Mouse (Mus musculus) limb, embryonic 13.5 days (tissue): ENCODE measurements around the gene Mast4. TPM values are rescaled to one million over a fixed set of nuclear protein-coding genes. Genes with fewer than 3 reads are reported as not detected.
"Not testable (repeated sequence)": the region's sequence is repeated elsewhere in the genome, so short reads cannot be mapped to it uniquely, and the experiment has no call there.

Experiments
- ATAC-seq: fragments of 200-750 bp; cut with Nextera tagmentation; 2 replicates; pipeline ENCODE4 v1.8.0; 2017; ENCODE audit warnings: low read depth, moderate number of reproducible peaks, moderate TSS enrichment; ENCODE audit not compliant: low FRiP score
- H3K27ac ChIP-seq: fragments of 300-500 bp; sonication (generic); 2 replicates; pipeline ENCODE4 v1.5.1; 2015; ENCODE audit warnings: inconsistent platforms, mild to moderate bottlenecking, moderate library complexity
- H3K27me3 ChIP-seq: fragments of 300-500 bp; sonication (generic); 2 replicates; pipeline ENCODE4 v1.6.1; 2015; ENCODE audit warnings: mild to moderate bottlenecking, inconsistent platforms
- H3K36me3 ChIP-seq: fragments of 300-500 bp; sonication (generic); 2 replicates; pipeline ENCODE4 v1.6.1; 2015; ENCODE audit warnings: inconsistent platforms, mild to moderate bottlenecking, moderate library complexity
- H3K4me1 ChIP-seq: fragments of 300-500 bp; sonication (generic); 2 replicates; pipeline ENCODE4 v1.6.1; 2015; ENCODE audit warnings: inconsistent platforms
- H3K4me2 ChIP-seq: fragments of 300-500 bp; sonication (generic); replicated peaks from 2 replicates; pipeline ENCODE4 v1.6.1; 2015; ENCODE audit warnings: inconsistent platforms, mild to moderate bottlenecking, moderate library complexity
- H3K4me3 ChIP-seq: fragments of 300-500 bp; sonication (generic); 2 replicates; pipeline ENCODE4 v1.5.1; 2015; ENCODE audit warnings: moderate library complexity, mild to moderate bottlenecking, inconsistent platforms
- H3K9ac ChIP-seq: fragments of 300-500 bp; sonication (generic); 2 replicates; pipeline ENCODE4 v1.6.1; 2015; ENCODE audit warnings: mild to moderate bottlenecking, inconsistent platforms
- H3K9me3 ChIP-seq: fragments of 300-500 bp; sonication (generic); 2 replicates; pipeline ENCODE4 v1.6.1; 2016; ENCODE audit warnings: inconsistent platforms
- WGBS: fragments of 180-500 bp; shearing (Covaris S2); methylation state at CpG from one replicate; pipeline ENCODE4 v1.1.7; 2015; 5-methylcytosine and 5-hydroxymethylcytosine counted together
- polyA plus RNA-seq: library from polyadenylated mRNA; unstranded; fragments of >200 nt; fragmentation: Nextera tagmentation; extraction: Ambion mirVana; gene quantifications from 2 replicates; pipeline ENCODE4 v1.2.1, GENCODE M21; 2015

The Mast4 gene
- polyA plus RNA-seq, 1 experiment from 2014 or later = 23.2 TPM

DNA sequence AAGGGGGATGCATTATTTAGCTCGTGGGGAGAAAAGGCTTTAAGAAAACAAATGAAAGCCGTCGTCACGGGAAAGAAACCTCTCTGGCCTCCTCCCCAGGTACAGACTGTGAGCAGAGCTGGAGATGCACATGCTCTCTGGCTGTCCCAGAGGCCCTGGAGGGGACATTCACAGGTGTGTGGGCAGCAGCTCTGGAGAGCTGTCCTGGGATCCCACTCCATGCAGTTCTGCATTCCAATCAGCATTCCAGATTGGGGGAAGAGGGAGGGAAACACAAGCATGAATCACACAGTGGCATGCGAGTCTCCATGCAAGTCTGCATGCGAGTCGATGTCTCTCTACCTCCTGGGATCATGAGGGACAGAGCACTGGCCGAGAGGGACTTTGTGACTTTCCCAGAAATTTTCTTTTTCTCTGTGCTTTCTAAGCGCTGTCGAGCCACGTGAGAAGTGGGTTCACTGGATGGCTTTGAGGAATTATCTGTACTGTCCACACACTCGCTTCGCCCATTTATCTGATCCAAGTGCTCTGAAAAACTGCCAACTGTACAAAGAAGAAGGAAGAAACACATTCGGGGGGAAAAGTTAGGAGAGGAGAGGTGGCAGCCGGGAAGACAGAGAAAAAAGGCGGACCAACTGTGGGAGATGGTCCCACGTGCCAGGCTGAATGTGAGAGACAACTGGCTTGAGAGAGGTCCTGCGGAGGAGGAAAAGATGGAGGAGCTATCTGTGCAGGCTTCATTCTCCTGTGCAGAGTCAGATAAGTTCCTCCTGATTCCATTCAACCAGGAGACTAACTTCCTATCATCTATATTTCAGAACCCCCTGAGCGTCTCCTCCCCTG, 580.4 kb downstream of the Mast4 start:
- H3K36me3 ChIP-seq = peaks cover 49% of the 10 kb centered on the region
- no peak overlapping the region for H3K9ac ChIP-seq
- no peaks in the 10 kb centered on the region for H3K27me3 ChIP-seq
- no peaks in the 10 kb centered on the region for H3K9me3 ChIP-seq
- no peak overlapping the region for H3K27ac ChIP-seq
- ATAC-seq = no peak
- H3K4me2 ChIP-seq = no peak overlapping the region
- WGBS = 85% methylated on average over 19 of the region's 19 CpGs
- H3K4me1 ChIP-seq = peaks cover 3% of the 10 kb centered on the region
- no peak overlapping the region for H3K4me3 ChIP-seq

DNA sequence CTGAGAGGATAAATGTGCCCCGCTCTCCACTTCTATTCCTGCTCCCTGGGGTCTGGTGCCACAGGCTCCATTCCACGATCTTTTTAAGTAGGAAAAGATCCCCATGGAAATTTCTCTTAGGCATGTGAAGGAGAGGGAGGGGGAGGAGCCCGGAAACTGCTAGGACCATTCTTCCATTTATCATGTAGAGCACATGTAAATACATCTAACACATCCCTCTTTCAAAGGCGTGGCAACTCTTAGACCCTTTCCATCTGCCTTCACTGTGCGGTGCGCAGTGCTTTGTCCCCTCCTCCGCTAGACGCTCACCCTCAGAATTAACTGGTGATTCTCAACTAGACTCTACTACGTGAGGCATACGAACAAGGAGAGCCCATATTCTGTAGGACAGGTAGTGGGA, 584.4 kb downstream of the Mast4 start:
- WGBS = 90% methylated on average over 10 of the region's 10 CpGs
- peaks cover 40% of the 10 kb centered on the region for H3K36me3 ChIP-seq
- H3K4me1 ChIP-seq = peaks cover 3% of the 10 kb centered on the region
- H3K9ac ChIP-seq = no peak overlapping the region
- no peaks in the 10 kb centered on the region for H3K27me3 ChIP-seq
- H3K4me2 ChIP-seq = no peak overlapping the region
- no peak overlapping the region for H3K4me3 ChIP-seq
- no peaks in the 10 kb centered on the region for H3K9me3 ChIP-seq
- ATAC-seq = no peak
- H3K27ac ChIP-seq = no peak overlapping the region

DNA sequence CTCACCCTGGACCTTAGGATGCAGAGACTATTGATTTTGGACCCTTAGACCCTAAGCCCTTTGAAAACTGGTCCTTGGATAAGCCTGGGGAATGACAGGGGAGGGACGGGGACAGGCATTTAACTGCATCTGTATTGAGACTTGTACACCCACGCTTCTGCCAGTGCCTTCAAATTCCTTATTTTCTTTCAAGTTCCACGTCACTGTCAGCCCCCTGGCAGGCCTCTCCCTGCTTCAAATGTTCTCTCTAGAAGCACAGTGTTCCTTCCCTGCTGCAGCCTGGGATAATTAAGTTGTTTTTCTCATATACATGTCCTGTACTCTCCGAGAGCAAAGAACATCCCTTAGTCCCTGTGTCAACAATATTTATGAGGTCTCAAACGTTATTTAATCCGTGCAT, 585.1 kb downstream of the Mast4 start:
- WGBS = 64% methylated on average over 6 of the region's 6 CpGs

DNA sequence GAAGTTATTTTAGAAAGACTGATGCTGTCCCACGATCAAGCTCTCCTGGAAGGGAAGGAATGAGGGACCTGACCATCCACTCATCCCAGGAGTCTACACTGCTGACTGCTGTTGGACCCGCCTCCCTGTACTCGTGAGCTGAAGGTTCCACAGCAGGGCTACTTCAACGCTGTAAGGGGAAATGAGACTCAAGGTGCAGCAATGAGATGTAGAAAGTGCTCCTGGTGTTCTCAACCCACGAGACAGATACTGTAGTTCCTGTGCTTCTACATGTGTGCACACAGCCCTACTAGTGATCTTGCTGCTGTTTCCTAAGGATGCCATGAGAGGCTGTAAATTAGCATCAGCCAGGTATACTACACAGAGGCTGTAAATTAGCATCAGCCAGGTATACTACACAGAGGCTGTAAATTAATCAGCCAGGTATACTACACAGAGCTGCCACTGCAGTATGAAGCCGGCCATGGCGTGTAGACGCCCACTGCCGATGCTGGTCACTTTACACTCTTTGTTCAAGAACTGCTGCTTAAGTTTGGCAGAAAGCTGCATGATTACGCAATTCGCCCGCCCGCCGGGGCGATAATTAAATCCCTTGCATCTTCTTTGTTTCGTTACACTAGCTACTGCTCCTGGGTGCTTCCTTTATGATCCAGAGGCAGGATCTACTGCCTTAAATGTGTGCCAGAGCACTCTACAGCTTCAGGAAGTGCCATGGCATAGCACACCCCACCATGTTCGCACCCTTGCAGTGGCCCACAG, 587.3 kb downstream of the Mast4 start:
- no peak for ATAC-seq
- no peak overlapping the region for H3K9ac ChIP-seq
- no peak overlapping the region for H3K4me3 ChIP-seq
- H3K36me3 ChIP-seq = peaks cover 42% of the 10 kb centered on the region
- H3K4me1 ChIP-seq = no peaks in the 10 kb centered on the region
- 83% methylated on average over 17 of the region's 17 CpGs for WGBS
- H3K9me3 ChIP-seq = no peaks in the 10 kb centered on the region
- H3K27ac ChIP-seq = no peak overlapping the region
- no peak overlapping the region for H3K4me2 ChIP-seq
- no peaks in the 10 kb centered on the region for H3K27me3 ChIP-seq

More for the DNA sequence above, 585.1 kb downstream of the Mast4 start:
- Histone ChIP-seq H3K27me3 (no peaks in the 10 kb centered on the region), H3K36me3 (peaks cover 40% of the 10 kb centered on the region), H3K4me1 (peaks cover 3% of the 10 kb centered on the region), H3K9me3 (no peaks in the 10 kb centered on the region), H3K4me3 (no peak overlapping the region), H3K4me2 (no peak overlapping the region), H3K9ac (no peak overlapping the region), H3K27ac (no peak overlapping the region)
- no peak for ATAC-seq

DNA sequence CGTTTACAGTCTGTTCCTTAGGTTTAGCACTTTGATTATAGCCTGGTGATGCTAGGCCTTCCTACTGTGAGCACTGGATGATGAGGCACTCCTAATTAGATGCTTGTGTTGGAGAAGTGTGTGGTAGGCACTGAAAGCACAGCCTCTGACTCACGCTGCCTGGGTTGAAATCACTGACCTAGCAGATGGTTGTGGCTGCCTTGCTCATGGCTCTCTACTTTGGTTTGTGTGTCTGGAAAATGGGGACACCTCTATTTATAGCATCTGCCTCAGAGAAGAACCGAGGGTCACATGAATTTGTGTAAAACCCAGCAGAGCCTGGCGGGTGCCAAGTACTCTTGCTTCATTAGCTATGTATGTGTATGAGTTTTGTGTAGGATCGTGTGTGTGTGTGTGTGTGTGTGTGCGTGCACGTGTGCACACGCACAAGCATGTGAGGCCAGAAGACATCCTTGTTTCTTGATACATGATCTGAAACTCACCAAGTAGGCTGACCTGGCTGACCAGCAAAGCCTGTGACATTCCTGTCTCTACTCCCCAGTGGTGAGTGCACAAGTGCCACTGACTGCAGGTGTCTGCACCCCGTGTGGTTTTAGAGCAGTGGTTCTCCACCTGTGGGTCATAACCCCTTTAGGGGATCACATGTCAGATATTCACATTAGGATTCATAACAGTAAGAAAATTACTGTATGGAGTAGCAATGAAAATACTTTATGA, 588.5 kb downstream of the Mast4 start:
- no peak overlapping the region for H3K9ac ChIP-seq
- ATAC-seq = no peak
- H3K4me2 ChIP-seq = no peak overlapping the region
- WGBS = 84% methylated on average over 9 of the region's 9 CpGs
- no peaks in the 10 kb centered on the region for H3K9me3 ChIP-seq
- no peak overlapping the region for H3K27ac ChIP-seq
- H3K4me3 ChIP-seq = no peak overlapping the region
- no peaks in the 10 kb centered on the region for H3K4me1 ChIP-seq
- H3K27me3 ChIP-seq = no peaks in the 10 kb centered on the region
- peaks cover 42% of the 10 kb centered on the region for H3K36me3 ChIP-seq

DNA sequence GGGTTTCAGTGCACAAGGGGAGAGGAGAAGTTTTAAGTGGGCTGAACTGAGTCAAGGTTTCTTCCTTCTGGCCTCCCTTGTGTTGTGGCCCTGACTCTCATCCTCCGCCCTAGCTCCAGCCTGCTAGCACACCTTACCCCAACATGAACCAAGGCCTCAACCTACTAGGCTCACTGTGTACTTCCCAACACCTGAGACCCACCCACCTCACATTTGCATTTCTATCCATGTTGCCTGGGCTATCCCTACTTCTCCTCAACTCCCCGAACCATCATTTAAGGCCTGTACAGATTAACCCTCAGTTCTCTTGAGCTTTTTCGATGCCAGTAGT, 589.1 kb downstream of the Mast4 start:
- no peak overlapping the region for H3K4me3 ChIP-seq
- no peak overlapping the region for H3K9ac ChIP-seq
- no peak overlapping the region for H3K4me2 ChIP-seq
- no peaks in the 10 kb centered on the region for H3K27me3 ChIP-seq
- peaks cover 37% of the 10 kb centered on the region for H3K36me3 ChIP-seq
- ATAC-seq = no peak
- no peak overlapping the region for H3K27ac ChIP-seq
- WGBS = 91% methylated on average over 3 of the region's 3 CpGs
- H3K4me1 ChIP-seq = no peaks in the 10 kb centered on the region
- no peaks in the 10 kb centered on the region for H3K9me3 ChIP-seq

DNA sequence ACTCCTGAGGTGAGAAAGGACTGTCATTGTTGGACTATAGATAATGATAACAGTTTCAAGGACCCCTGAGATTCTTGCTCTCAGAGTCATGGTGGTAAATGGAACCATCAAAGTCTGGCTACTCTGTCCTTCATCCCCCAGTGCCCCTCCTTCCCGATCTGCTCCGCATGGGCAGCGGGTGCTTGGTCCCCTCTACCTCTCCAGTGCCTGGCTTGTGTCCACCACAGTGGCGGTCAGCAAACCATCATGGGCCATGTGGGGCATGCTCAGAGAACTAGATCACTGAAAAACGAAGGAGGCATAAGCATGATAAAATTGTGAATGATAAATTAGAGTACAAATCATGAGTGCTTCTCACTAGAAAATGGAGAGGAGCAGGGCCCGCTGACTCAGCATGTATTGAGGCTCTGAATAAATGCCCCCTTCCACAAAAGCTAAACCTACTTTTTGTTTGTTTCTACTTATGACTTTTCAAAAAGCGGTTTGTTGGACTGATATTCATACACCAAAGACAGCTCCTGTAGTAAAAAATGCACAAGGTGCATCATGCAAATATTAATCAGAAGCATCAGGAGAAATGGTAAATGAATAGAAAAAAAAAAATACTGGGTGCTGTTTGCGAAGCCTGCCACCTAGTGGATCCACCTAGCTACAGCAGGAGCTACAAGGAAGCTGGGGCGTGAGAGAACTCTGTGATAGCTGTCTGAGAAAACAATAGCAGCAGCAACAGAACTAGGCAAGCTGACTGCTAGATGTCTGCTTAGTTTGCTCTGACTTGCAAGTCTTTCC, 589.6 kb downstream of the Mast4 start:
- no peak for ATAC-seq

DNA sequence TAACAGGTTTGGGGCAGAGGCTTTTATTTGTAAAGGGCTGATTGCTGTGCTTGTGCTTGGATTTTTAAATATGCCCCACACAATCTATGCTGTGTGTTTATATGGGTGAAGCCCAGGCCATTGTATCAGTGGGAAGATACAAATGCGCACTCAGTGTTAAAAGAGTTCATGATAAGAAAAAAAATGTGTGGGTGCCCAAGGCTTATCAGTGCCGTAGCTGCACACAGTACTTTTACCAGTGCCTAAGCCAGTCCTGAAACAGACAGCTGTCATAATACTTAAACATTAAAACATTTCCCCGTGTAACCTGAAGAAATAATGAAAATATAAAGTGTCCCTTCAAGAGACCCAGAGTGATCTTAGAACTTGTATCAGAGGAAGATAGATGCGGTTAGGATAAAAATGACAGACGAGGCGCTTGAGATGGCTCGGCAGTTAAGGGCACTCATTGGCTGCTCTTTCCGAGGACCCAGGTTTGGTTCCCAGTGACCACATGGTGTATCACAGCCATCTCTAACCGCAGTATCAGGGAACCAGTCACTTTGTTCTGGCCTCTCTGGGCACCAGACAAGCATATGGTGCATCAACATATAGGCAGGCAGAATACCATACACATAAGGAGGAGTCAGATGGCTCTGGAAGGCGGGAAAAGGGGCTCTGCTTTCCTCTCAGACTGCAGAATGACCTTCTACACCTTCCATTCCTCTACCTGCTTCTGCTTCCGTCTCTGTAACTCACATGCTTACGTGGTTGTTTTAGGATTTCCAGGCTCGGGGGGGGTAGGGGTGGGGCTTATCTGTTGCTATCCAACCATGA, 594.4 kb downstream of the Mast4 start:
- no peaks in the 10 kb centered on the region for H3K27me3 ChIP-seq
- no peaks in the 10 kb centered on the region for H3K4me1 ChIP-seq
- H3K9me3 ChIP-seq = no peaks in the 10 kb centered on the region
- H3K4me2 ChIP-seq = no peak overlapping the region
- no peak overlapping the region for H3K9ac ChIP-seq
- H3K4me3 ChIP-seq = no peak overlapping the region
- no peak overlapping the region for H3K27ac ChIP-seq
- WGBS = 89% methylated on average over 13 of the region's 13 CpGs
- peaks cover 67% of the 10 kb centered on the region for H3K36me3 ChIP-seq
- no peak for ATAC-seq

More for the DNA sequence above, 589.6 kb downstream of the Mast4 start:
- Histone ChIP-seq H3K36me3 (peaks cover 36% of the 10 kb centered on the region), H3K27ac (no peak overlapping the region), H3K4me1 (no peaks in the 10 kb centered on the region), H3K4me3 (no peak overlapping the region), H3K9ac (no peak overlapping the region), H3K27me3 (no peaks in the 10 kb centered on the region), H3K4me2 (no peak overlapping the region), H3K9me3 (no peaks in the 10 kb centered on the region)
- 71% methylated on average over 9 of the region's 9 CpGs for WGBS

DNA sequence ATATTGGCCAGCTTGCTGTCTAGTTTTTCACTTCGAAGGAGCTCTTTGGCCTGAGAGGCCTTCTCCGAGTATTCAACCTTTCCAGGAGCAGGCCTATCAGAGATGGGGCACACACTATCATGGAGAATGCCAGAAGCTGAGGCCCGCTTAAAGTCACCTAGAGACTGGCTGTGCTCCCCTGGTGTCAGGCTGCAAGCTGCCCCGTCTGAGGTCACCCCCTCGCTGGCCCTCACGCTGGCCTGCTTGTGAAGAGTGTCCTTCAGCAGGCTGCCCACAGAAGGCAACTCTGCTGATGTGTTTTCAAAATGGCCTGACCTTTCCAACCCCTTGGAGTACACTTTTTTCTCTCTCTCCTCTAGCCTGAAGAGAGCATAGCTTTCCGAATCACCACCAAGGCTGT, 596.5 kb downstream of the Mast4 start:
- Histone ChIP-seq H3K4me2 (no peak overlapping the region), H3K4me3 (no peak overlapping the region), H3K9me3 (no peaks in the 10 kb centered on the region), H3K4me1 (no peaks in the 10 kb centered on the region), H3K36me3 (peaks cover 71% of the 10 kb centered on the region), H3K27ac (no peak overlapping the region), H3K27me3 (no peaks in the 10 kb centered on the region), H3K9ac (no peak overlapping the region)
- 94% methylated on average over 7 of the region's 7 CpGs for WGBS
- ATAC-seq = no peak

DNA sequence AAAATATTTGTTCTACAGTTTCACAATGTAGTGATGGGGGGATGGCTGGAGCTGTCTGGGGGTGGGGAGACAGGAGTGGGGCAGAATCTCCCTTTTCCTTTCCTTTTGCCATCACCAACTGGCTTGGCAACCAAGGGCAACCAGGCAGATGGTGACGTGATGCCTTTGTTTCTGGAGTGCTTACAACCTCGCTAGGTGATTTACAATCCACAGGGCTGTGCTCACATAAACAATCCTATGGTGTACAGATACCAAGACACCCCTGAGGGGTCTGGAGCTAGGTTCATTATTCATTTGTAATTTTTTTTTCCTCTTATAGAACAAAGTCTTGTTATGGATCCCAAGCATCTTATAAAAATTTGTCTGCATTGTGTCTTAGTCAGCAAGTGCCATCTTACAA, 601.2 kb downstream of the Mast4 start:
- Histone ChIP-seq H3K27ac (no peak overlapping the region), H3K27me3 (no peaks in the 10 kb centered on the region), H3K36me3 (peaks cover 36% of the 10 kb centered on the region), H3K9me3 (no peaks in the 10 kb centered on the region), H3K4me3 (no peak overlapping the region), H3K9ac (no peak overlapping the region), H3K4me2 (no peak overlapping the region), H3K4me1 (no peaks in the 10 kb centered on the region)
- no peak for ATAC-seq
- 50% methylated on average over 2 of the region's 2 CpGs for WGBS

DNA sequence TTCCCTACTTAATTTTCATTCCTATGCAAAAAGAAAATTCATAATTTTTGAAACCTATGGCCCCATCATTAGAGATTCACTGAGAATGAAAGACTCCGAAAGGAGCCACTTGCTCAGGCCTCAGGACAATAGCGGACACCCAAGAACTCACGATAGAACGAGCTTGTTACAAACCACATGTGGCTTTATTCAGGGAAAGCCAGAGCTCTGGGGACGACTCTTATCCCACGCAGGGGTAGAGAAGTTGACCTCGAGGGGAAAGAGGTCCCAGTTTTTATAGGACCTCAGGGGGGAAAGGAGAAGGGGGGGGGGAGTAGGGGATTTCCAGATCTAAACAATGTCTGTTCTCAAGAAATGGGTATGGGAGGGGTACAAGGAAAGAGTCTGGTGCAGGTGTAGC, 605.3 kb downstream of the Mast4 start:
- not testable (repeated sequence) for H3K27ac ChIP-seq, ATAC-seq, H3K4me2 ChIP-seq, H3K36me3 ChIP-seq, H3K4me1 ChIP-seq, H3K4me3 ChIP-seq, H3K9me3 ChIP-seq, H3K27me3 ChIP-seq, H3K9ac ChIP-seq
- 47% methylated on average over 7 of the region's 7 CpGs for WGBS
